Mouse (Mus musculus) limb, embryonic 13.5 days (tissue): ENCODE results near the gene Cd200r4. TPM values are rescaled to one million over a fixed set of nuclear protein-coding genes. Genes with fewer than 3 reads are reported as not detected.
"Not testable (repeated sequence)": the region's sequence is repeated elsewhere in the genome, so short reads cannot be mapped to it uniquely, and the experiment has no call there.

Experiments used
- ATAC-seq: fragments of 200-750 bp; cut with Nextera tagmentation; 2 replicates; pipeline ENCODE4 v1.8.0; 2017; ENCODE audit warnings: low read depth, moderate number of reproducible peaks, moderate TSS enrichment; ENCODE audit not compliant: low FRiP score
- H3K27ac ChIP-seq: fragments of 300-500 bp; sonication (generic); 2 replicates; pipeline ENCODE4 v1.5.1; 2015; ENCODE audit warnings: inconsistent platforms, mild to moderate bottlenecking, moderate library complexity
- H3K27me3 ChIP-seq: fragments of 300-500 bp; sonication (generic); 2 replicates; pipeline ENCODE4 v1.6.1; 2015; ENCODE audit warnings: mild to moderate bottlenecking, inconsistent platforms
- H3K36me3 ChIP-seq: fragments of 300-500 bp; sonication (generic); 2 replicates; pipeline ENCODE4 v1.6.1; 2015; ENCODE audit warnings: inconsistent platforms, mild to moderate bottlenecking, moderate library complexity
- H3K4me1 ChIP-seq: fragments of 300-500 bp; sonication (generic); 2 replicates; pipeline ENCODE4 v1.6.1; 2015; ENCODE audit warnings: inconsistent platforms
- H3K4me2 ChIP-seq: fragments of 300-500 bp; sonication (generic); replicated peaks from 2 replicates; pipeline ENCODE4 v1.6.1; 2015; ENCODE audit warnings: inconsistent platforms, mild to moderate bottlenecking, moderate library complexity
- H3K4me3 ChIP-seq: fragments of 300-500 bp; sonication (generic); 2 replicates; pipeline ENCODE4 v1.5.1; 2015; ENCODE audit warnings: moderate library complexity, mild to moderate bottlenecking, inconsistent platforms
- H3K9ac ChIP-seq: fragments of 300-500 bp; sonication (generic); 2 replicates; pipeline ENCODE4 v1.6.1; 2015; ENCODE audit warnings: mild to moderate bottlenecking, inconsistent platforms
- H3K9me3 ChIP-seq: fragments of 300-500 bp; sonication (generic); 2 replicates; pipeline ENCODE4 v1.6.1; 2016; ENCODE audit warnings: inconsistent platforms
- WGBS: fragments of 180-500 bp; shearing (Covaris S2); methylation state at CpG from one replicate; pipeline ENCODE4 v1.1.7; 2015; 5-methylcytosine and 5-hydroxymethylcytosine counted together
- polyA plus RNA-seq: library from polyadenylated mRNA; unstranded; fragments of >200 nt; fragmentation: Nextera tagmentation; extraction: Ambion mirVana; gene quantifications from 2 replicates; pipeline ENCODE4 v1.2.1, GENCODE M21; 2015

Cd200r4 gene
- polyA plus RNA-seq, 1 experiment from 2014 or later = 0.08 TPM

GRCm38 (mm10) chr16:44786934-44787333, 24.6 kb upstream of the Cd200r4 start:
- Histone ChIP-seq H3K27me3 (no peaks in the 10 kb centered on the region), H3K9ac (no peak overlapping the region), H3K4me1 (no peaks in the 10 kb centered on the region), H3K27ac (no peak overlapping the region), H3K36me3 (no peaks in the 10 kb centered on the region), H3K4me3 (no peak overlapping the region), H3K9me3 (no peaks in the 10 kb centered on the region), H3K4me2 (no peak overlapping the region)
- no peak for ATAC-seq
- WGBS = 94% methylated on average over 1 of the region's 1 CpGs

GRCm38 (mm10) chr16:44794416-44794815, 17.1 kb upstream of the Cd200r4 start:
- Histone ChIP-seq H3K27ac (no peak overlapping the region), H3K4me1 (no peaks in the 10 kb centered on the region), H3K4me3 (no peak overlapping the region), H3K36me3 (no peaks in the 10 kb centered on the region), H3K9ac (no peak overlapping the region), H3K27me3 (no peaks in the 10 kb centered on the region), H3K9me3 (no peaks in the 10 kb centered on the region), H3K4me2 (no peak overlapping the region)
- ATAC-seq = no peak

- Histone ChIP-seq H3K9ac (no peak overlapping the region), H3K27me3 (no peaks in the 10 kb centered on the region), H3K36me3 (no peaks in the 10 kb centered on the region), H3K4me3 (no peak overlapping the region), H3K4me1 (no peaks in the 10 kb centered on the region), H3K27ac (no peak overlapping the region), H3K9me3 (no peaks in the 10 kb centered on the region), H3K4me2 (no peak overlapping the region)
- no peak for ATAC-seq
These were observed 5.6 kb upstream of the Cd200r4 start for GRCm38 (mm10) chr16:44805976-44806375.

GRCm38 (mm10) chr16:44810223-44810622, 1.3 kb upstream of the Cd200r4 start:
- WGBS = 95% methylated on average over 4 of the region's 4 CpGs
- ATAC-seq, H3K4me2 ChIP-seq: not testable (repeated sequence)

GRCm38 (mm10) chr16:44812468-44813065, 1.0 kb downstream of the Cd200r4 start:
- Histone ChIP-seq H3K27ac (no peak overlapping the region), H3K4me1 (no peaks in the 10 kb centered on the region), H3K36me3 (no peaks in the 10 kb centered on the region), H3K9me3 (no peaks in the 10 kb centered on the region), H3K4me2 (no peak overlapping the region), H3K4me3 (no peak overlapping the region), H3K27me3 (no peaks in the 10 kb centered on the region), H3K9ac (no peak overlapping the region)
- ATAC-seq = no peak
- WGBS = 85% methylated on average over 6 of the region's 6 CpGs

More at GRCm38 (mm10) chr16:44810223-44810622, 1.3 kb upstream of the Cd200r4 start:
- H3K4me1 ChIP-seq, H3K9me3 ChIP-seq, H3K36me3 ChIP-seq, H3K27ac ChIP-seq, H3K27me3 ChIP-seq, H3K9ac ChIP-seq, H3K4me3 ChIP-seq: not testable (repeated sequence)

- H3K4me2 ChIP-seq = no peak overlapping the region
- no peaks in the 10 kb centered on the region for H3K4me1 ChIP-seq
- H3K9ac ChIP-seq = no peak overlapping the region
- 51% methylated on average over 1 of the region's 1 CpGs for WGBS
- H3K36me3 ChIP-seq = no peaks in the 10 kb centered on the region
- ATAC-seq = no peak
- H3K27ac ChIP-seq = no peak overlapping the region
- H3K4me3 ChIP-seq = no peak overlapping the region
- no peaks in the 10 kb centered on the region for H3K27me3 ChIP-seq
- no peaks in the 10 kb centered on the region for H3K9me3 ChIP-seq
These were observed 6.5 kb downstream of the Cd200r4 start for GRCm38 (mm10) chr16:44818010-44818409.

- H3K9me3 ChIP-seq = no peaks in the 10 kb centered on the region
- no peaks in the 10 kb centered on the region for H3K27me3 ChIP-seq
- WGBS = 82% methylated on average over 4 of the region's 4 CpGs
- no peak overlapping the region for H3K4me3 ChIP-seq
- no peak overlapping the region for H3K27ac ChIP-seq
- no peaks in the 10 kb centered on the region for H3K4me1 ChIP-seq
- no peak overlapping the region for H3K9ac ChIP-seq
- H3K4me2 ChIP-seq = no peak overlapping the region
- ATAC-seq = no peak
- H3K36me3 ChIP-seq = no peaks in the 10 kb centered on the region
These were observed 9.0 kb downstream of the Cd200r4 start for GRCm38 (mm10) chr16:44820545-44820944.

GRCm38 (mm10) chr16:44832286-44832685, 20.8 kb downstream of the Cd200r4 start:
- H3K4me2 ChIP-seq = no peak overlapping the region
- H3K4me1 ChIP-seq = no peaks in the 10 kb centered on the region
- no peaks in the 10 kb centered on the region for H3K9me3 ChIP-seq
- H3K27ac ChIP-seq = no peak overlapping the region
- no peaks in the 10 kb centered on the region for H3K27me3 ChIP-seq
- H3K9ac ChIP-seq = no peak overlapping the region
- ATAC-seq = no peak
- H3K4me3 ChIP-seq = no peak overlapping the region
- H3K36me3 ChIP-seq = no peaks in the 10 kb centered on the region
- 70% methylated on average over 3 of the region's 3 CpGs for WGBS

- not testable (repeated sequence) for H3K9me3 ChIP-seq, H3K27me3 ChIP-seq, ATAC-seq, H3K9ac ChIP-seq, H3K36me3 ChIP-seq, H3K4me1 ChIP-seq, H3K27ac ChIP-seq, H3K4me2 ChIP-seq, H3K4me3 ChIP-seq
- WGBS = 58% methylated on average over 2 of the region's 2 CpGs
These were observed 21.7 kb downstream of the Cd200r4 start for GRCm38 (mm10) chr16:44833189-44833588.

- Histone ChIP-seq H3K4me1 (no peaks in the 10 kb centered on the region), H3K36me3 (no peaks in the 10 kb centered on the region), H3K27ac (no peak within 1 kb of the TSS), H3K4me3 (no peak within 1 kb of the TSS), H3K27me3 (no peaks in the 10 kb centered on the region), H3K9ac (no peak within 1 kb of the TSS), H3K4me2 (no peak within 1 kb of the TSS), H3K9me3 (no peaks in the 10 kb centered on the region)
- WGBS = 81% methylated on average over 2 of the region's 2 CpGs
- ATAC-seq = no peak
These were observed 55.3 kb downstream of the Cd200r4 start, which contains the start of gene Cd200r2 for GRCm38 (mm10) chr16:44866797-44867196. Gene Cd200r2, plus strand, starts transcription at chr16:44867097.

GRCm38 (mm10) chr16:44875178-44875577, 63.6 kb downstream of the Cd200r4 start:
- H3K36me3 ChIP-seq = no peaks in the 10 kb centered on the region
- H3K4me2 ChIP-seq = no peak overlapping the region
- 28% methylated on average over 1 of the region's 1 CpGs for WGBS
- no peak overlapping the region for H3K9ac ChIP-seq
- no peaks in the 10 kb centered on the region for H3K4me1 ChIP-seq
- H3K9me3 ChIP-seq = no peaks in the 10 kb centered on the region
- ATAC-seq = no peak
- H3K4me3 ChIP-seq = no peak overlapping the region
- H3K27ac ChIP-seq = no peak overlapping the region
- no peaks in the 10 kb centered on the region for H3K27me3 ChIP-seq

GRCm38 (mm10) chr16:44876625-44877024, 65.1 kb downstream of the Cd200r4 start:
- H3K9ac ChIP-seq = no peak overlapping the region
- H3K4me3 ChIP-seq = no peak overlapping the region
- no peaks in the 10 kb centered on the region; the same call in 1 of the 2 replicates for H3K9me3 ChIP-seq
- no peaks in the 10 kb centered on the region for H3K4me1 ChIP-seq
- H3K27ac ChIP-seq = no peak overlapping the region
- H3K36me3 ChIP-seq = no peaks in the 10 kb centered on the region
- H3K4me2 ChIP-seq = no peak overlapping the region
- H3K27me3 ChIP-seq = no peaks in the 10 kb centered on the region
- no peak for ATAC-seq
- WGBS = 72% methylated on average over 5 of the region's 5 CpGs

GRCm38 (mm10) chr16:44877595-44877994, 66.1 kb downstream of the Cd200r4 start:
- no peak for ATAC-seq

More at GRCm38 (mm10) chr16:44877595-44877994, 66.1 kb downstream of the Cd200r4 start:
- H3K4me2 ChIP-seq = no peak overlapping the region
- 87% methylated on average over 6 of the region's 6 CpGs for WGBS
- H3K9ac ChIP-seq = no peak overlapping the region
- H3K27ac ChIP-seq = no peak overlapping the region
- no peaks in the 10 kb centered on the region for H3K36me3 ChIP-seq
- no peaks in the 10 kb centered on the region; the same call in 1 of the 2 replicates for H3K9me3 ChIP-seq
- no peaks in the 10 kb centered on the region for H3K27me3 ChIP-seq
- H3K4me3 ChIP-seq = no peak overlapping the region
- no peaks in the 10 kb centered on the region for H3K4me1 ChIP-seq
